Mouse (Mus musculus) embryonic stem cell, embryonic (primary cell): ENCODE results near the gene Srpx.

Source experiments
- CTCF ChIA-PET, 4 experiments: fragments of 300-600 bp in 2 of 4; fragments of 350-600 bp in 2 of 4; sonication (Branson Sonifier 250); formaldehyde crosslinking; loops; one replicate each; lab custom pipeline; 2022; ENCODE audit warnings: inconsistent platforms in 2 of 4; lab: Charles Lee
- POLR2A ChIA-PET, 4 experiments: fragments of 300-600 bp in 2 of 4; fragments of 350-600 bp in 2 of 4; sonication (Branson Sonifier 250); formaldehyde crosslinking; loops; one replicate each; lab custom pipeline; 2022; ENCODE audit warnings: antibody characterized with exemption in 4 of 4, inconsistent platforms in 1 of 4; lab: Charles Lee

Gene Srpx

DNA sequence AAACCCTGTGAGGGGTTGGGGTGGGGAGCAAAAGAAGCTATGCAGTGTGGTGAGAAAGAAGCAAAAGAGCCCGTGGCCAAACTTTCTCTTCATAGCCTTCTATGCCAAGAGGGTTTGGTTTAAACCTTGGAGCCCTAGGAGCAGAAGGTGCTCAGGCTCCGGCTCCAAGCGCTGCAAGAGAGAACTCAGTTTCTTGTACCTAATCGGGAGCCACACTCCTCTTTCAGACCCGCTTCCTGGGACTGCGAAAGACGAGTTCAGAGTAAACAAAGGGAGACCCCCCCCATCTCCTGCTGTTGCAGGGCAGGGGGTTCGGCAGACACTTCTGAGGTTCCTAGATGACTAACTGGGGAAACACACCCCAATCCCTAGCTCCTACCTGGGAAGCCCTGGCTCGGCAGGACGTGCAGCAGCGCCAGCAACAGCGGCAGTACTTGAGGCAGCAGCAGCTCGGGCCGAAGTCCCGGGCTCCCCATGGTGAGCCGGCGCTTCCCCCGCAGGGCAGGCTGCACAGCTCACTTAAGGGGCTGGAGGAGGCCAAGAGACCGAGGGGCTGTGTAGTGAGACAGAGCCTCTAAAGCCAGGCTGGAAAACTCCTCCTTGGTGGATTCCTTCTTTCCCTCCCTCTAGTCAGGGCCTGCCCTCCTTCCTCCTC lies at the start of gene Srpx:
Gene Srpx (minus strand): TSS at position 645 of the 655 bp plus-strand sequence.
- POLR2A ChIA-PET = interaction anchor here in 1 of 4 experiments (0.7 kb wide), 1 partner anchor 8 kb away, joined by 3 read pairs; no protein-coding TSS in a partner anchor
- CTCF ChIA-PET = no interaction called here

DNA sequence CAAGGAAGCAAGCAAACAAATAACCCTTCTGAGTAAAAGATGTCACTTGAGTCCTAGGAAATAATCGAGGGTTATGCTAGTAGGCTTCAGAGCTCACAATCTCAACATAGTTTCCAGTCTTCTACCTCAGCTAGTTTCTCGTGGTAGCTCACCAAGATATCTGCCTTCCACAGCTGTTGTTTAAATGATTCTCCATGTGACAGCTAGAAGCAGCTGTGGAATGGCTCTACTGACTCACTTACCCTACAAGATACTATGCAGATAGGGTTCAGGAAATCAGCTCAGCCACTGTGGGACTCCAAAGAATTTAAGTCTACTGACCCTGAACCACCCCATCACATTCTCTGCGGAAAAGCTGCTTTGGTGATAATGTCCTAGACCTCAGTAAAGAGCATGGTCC lies 34.9 kb upstream of the Srpx start:
- CTCF ChIA-PET = no interaction called here
- POLR2A ChIA-PET = no interaction called here

DNA sequence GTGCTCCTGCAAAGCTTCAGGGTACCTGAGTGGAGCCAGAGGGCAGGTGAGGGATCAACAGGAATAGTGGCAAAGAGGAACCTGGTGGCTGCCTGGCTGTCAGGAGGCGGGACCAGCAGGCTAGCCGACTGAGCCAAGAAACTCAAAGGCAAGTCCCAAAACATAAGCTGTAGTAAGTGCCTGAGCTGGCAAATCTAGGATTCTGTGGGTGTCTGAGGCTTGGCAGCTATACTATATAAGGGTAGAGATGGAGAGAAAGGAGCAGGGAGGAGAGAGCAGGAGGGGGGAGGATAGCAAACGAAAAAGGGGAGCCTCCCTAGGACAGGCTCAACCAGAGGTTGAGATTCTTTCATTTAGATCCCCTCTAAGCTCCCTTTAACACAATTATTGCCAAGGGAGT lies 1.7 kb downstream of the Srpx start:
- ChIA-PET POLR2A (no interaction called here), CTCF (no interaction called here)

DNA sequence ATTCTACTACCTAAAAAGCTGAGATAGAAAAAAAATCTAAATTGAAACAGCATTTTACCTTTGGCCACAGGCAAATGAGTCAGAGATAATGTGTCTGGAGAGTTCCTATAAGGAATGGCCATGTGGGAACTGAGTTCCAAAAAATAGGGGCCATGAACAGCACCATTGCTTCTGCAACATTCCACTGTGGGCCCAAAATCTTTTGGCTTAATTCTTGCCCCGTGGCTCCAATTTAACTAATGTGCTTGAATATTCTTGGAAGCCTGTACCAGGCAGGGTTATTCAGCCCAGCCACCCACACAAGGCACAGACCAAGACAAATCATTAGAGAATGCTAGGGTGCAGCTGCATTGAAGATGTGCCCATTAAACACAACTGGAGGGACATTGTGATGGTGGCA lies 6.8 kb downstream of the Srpx start:
- ChIA-PET CTCF (no interaction called here), POLR2A (no interaction called here)

DNA sequence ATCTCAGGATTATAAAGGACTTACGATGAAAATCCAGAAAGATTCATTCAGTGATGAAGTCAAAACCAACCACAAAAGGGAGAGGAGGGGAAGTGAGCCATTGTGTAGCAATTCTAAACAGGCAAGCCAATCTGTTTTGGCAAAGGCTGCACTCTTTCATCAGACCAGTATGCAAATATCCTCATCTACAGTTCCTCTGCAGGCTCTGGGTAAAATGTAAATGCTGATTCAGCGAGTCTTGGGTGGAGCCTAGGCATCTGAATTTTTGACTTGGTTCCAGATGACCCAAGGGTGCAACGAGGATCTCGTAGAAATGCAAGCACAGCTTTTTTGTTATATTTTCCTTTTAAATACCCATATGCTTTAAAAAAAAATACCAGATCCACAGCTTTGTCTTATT lies 9.0 kb downstream of the Srpx start:
- CTCF ChIA-PET = no interaction called here
- POLR2A ChIA-PET = no interaction called here

DNA sequence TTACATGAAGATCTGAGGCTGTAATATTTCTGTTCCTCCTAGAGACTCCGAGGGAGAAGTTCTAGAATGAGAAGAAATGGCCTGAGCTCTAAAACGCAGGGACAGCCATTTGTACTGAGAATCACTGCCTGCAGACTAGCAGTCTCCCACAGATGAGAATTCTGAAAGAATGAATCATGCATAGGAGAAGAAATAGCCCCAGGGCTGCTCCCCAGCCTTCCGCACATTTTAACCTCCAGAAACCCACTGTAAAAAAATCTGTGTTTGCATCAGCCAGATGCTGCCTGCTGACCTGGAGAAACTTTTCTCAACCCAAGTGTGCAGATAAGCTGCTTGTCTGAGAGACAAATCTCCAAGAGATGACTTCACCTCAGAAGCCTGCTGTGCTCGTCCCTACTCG lies 12.0 kb downstream of the Srpx start:
- POLR2A ChIA-PET = no interaction called here
- CTCF ChIA-PET = no interaction called here

DNA sequence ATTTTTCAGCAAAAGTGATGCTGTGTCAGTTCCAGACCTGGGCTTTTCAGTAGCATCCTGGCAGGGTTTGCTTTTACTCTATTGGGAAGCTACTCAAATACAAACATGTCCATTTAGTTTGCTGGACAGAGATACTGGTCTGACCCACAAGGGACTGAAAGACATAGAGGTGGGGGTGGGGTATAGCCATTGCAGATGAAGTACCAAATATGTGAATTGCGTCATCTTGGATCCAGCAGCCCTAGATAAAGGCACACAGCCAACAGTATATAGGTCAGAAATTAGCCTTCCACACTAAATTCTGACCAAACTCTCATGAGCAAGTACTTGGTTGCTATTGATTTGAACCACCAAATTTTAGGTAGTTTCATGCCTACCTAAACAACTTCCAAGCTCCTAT lies 14.8 kb downstream of the Srpx start:
- ChIA-PET POLR2A (no interaction called here), CTCF (no interaction called here)

DNA sequence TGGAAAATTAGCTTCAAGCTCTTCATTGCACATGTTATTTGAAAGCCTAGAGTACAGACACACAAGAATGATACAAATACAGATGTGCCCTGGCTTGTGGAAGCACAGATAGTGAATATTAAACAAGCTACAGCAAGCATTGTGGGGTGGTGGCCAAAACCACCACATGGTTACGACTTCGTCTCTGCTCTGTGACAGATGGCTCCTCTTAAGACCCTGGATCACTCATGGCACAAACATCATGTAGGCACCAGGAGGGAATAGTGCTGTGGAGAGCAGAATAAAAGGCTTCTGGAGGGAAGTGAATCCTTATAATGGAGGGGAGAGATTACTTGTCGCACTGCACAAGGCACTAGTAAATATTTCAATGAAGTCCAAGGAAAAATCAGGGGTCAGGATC lies 21.7 kb downstream of the Srpx start:
- ChIA-PET POLR2A (no interaction called here), CTCF (no interaction called here)

DNA sequence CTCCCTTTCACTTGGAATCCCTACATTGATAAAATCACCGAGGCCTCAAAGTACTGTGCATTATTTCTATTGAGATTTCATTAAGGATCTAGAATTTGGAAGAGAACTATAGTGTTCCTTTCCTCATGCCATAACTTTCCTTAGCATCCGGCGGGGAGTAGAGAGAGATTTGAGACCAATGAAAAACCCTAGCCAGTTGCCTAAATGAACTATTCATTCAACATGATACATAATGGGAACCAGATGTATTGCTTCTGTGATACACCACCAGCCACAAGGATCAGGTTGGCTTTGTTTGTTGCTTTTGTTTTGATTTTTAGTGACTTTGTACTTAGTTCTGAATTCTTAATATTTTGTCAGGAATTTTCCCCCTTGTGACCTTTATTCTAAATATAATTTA lies 37.1 kb downstream of the Srpx start:
- POLR2A ChIA-PET = no interaction called here

DNA sequence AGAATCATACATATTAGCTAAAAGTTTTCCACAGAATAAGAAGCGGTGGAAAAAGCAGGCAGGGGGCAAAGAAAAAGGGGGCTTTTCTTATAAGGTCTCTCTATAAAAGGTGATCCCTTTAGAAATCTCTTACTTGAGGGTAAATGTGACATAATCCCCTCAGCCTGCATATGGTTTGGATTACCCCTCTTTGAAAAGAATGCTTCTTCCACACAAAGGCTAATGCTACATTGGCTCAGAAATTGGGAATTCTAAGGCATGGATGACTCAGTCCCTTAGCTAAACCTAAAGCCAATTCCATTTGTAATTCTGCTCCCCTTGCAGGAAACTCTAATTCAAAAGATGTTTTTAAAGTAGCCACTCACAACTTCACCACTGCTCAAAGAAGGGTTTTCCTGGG lies 37.5 kb downstream of the Srpx start:
- POLR2A ChIA-PET = no interaction called here
- CTCF ChIA-PET = no interaction called here

More for the DNA sequence above, 37.1 kb downstream of the Srpx start:
- CTCF ChIA-PET = no interaction called here

DNA sequence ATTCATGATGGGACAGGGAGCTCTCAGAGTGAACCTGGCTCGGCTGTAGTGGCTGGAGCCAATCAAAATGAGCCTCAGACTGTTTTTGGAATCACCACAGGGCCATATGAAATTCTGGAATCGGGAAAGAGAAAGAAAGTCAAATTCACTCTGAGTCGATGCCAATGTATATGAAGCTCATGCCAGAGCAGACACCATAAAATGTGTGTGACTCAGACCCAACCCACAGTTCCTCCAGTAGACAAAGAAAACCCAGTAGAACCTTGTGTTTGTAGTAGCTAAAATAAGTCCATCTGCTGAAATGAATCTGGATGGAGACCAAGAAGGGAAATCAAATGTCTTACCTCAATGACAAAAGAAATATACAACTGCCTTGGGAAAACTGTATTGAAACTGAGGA lies 43.5 kb downstream of the Srpx start:
- CTCF ChIA-PET = no interaction called here
- POLR2A ChIA-PET = no interaction called here

DNA sequence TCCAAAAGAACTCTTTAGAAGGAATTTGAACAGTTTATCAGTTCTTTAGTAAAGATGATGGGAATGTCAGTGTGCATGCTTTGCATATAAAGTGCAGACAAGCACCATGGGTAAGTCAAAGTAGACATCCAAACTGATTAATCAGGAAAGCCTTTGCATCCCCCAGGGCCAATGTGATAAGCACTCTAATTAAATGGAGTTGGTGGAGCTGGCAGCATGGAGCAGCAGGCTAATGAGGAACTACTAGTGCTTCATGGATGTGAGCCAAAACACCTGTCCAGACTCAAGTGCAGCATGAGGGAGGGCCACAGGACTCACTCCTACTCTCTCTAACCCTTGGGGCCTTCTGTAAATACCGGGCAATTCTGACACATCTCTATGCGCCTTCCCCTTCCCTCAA lies 46.0 kb downstream of the Srpx start:
- ChIA-PET POLR2A (no interaction called here), CTCF (no interaction called here)

DNA sequence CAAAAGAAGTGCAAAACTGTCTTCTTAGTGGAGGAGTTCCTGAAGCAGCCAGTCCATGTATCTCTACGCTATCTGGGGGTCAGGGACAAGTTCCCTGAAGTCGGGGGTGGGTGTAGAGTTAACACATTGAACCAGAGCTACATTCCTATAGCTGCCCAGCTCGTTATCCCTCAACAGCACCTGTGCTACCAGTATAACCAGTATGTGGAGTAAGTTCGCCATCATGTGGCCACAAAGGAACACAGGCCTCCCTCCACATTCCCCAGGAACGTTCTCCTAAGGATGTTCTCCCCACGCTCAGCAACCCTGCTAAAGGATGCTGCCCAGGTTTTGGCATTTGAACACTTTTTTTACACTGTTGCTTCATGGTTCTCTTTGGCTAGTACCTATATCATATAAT lies 46.8 kb downstream of the Srpx start:
- POLR2A ChIA-PET = no interaction called here
- CTCF ChIA-PET = interaction anchor here in 1 of 4 experiments (0.8 to 0.9 kb wide), 2 partner anchors 490 to 1123 kb away, joined by 3 read pairs; no protein-coding TSS in a partner anchor

DNA sequence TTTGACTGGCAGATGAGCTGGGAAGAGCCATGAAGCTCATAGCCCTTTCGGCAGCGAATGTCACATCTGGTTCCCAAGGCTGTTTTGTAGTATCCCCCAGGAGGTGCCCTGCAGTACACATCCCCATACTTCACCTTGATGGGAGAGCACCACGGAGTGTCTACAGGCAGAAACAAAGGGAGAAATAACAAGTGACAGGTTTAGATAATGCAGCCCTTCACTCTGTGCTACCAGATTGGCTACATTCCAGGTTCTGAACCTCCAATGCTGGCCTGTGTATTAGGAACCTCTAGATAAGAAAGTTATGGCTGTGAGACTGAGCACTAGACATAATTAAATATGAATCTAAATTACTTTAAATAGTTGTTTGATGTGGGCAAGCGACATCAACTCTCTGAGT lies 48.1 kb downstream of the Srpx start:
- CTCF ChIA-PET = no interaction called here
- POLR2A ChIA-PET = no interaction called here

DNA sequence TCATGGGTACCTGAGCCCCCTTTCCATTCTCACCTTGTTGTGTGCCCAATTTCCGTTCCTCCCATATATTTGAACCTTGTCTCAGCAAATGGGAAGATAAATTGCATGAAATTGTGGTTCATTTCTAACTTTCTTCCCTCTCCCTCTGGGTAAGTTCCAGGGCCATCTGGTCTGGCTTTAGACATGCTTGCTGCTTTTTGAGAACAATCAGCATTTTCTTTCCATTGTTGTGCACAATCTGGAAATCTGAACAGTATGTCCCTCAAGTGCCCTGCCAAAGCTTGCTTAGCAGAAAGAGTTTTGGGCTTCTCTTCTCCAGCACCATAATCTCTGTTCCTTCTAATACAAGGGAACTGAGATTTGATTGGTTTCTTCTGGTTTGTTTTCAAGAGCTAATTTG lies 53.7 kb downstream of the Srpx start:
- POLR2A ChIA-PET = interaction anchor here in 1 of 4 experiments (0.5 kb wide), 1 partner anchor 1076 kb away, joined by 3 read pairs; no protein-coding TSS in a partner anchor
- CTCF ChIA-PET = no interaction called here

DNA sequence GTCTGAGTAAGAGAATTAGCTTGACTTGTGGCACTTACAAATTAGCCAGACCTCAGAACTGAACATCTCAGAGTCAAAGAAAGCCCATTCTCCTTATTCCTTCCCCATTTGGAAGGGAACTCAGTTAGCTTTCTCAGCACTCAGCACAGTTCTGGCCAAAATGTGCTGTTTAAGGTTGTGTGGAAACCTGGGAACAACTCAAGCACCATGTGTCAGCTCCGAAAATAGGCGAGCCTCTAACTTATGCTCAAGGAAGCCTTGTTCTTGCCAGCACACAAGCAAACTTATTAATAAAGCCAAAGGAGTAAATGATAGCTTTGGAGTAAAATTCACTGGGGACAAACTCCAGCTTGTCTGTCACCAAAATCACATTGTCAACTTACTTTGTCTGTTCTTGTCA lies 54.1 kb downstream of the Srpx start:
- CTCF ChIA-PET = no interaction called here
- POLR2A ChIA-PET = interaction anchor here in 1 of 4 experiments (0.5 kb wide), 1 partner anchor 1076 kb away, joined by 3 read pairs; no protein-coding TSS in a partner anchor

DNA sequence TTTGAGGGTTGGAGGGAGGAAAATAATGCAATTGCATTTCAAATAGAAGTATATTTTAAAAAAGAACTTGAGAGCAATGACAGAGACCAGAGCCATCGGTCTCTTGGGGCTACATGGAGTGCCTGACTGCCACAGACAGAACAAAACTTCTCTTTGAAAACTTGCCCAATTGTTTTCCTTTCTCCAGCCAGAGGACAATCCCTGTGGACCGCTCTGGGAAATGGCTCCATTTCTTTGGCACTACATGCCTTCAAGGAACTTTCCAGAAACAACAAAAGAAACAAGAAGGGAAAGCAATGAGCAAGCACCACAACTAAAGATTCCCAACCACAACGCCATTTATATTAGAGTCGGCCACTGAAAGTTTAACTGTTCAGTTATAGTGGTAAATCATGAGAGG lies 55.3 kb downstream of the Srpx start:
- ChIA-PET CTCF (no interaction called here), POLR2A (no interaction called here)

DNA sequence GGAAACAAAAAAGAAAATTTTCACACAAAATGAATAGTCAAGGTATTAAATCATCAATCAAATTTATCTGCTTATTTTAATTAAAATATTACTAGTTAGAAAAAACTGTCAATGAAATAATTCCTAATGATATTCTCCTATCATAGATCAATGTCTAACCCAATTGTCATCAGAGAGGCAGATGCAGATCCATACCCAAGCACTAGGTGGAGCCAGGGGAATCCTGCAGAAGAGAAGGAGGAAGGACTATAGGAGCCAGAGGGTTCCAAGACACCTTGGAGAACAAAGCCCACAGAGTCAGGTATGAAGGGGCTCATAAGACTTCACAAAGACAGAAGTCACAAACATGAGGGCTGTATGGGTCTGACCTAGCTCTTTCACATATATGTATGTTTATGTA lies 82.8 kb downstream of the Srpx start:
- ChIA-PET CTCF (no interaction called here), POLR2A (no interaction called here)

DNA sequence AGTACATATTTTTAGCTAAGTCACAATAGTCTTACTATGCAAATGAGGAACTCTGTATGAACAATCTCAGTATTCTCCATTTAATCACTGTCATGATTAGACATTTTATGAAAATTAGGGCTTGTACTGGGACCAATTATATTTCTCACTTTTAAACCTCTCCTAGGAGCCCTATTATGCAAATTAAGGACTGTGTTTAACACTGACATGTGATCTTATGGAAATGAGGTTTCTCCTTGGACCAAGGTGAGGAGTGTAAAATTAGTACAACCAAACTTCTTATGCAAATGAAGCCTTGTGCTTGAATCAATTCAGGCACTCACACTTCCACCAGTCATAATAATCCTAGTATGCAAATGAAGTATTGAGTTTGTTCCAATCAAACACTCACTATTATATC lies 107.3 kb downstream of the Srpx start:
- ChIA-PET CTCF (no interaction called here), POLR2A (no interaction called here)

DNA sequence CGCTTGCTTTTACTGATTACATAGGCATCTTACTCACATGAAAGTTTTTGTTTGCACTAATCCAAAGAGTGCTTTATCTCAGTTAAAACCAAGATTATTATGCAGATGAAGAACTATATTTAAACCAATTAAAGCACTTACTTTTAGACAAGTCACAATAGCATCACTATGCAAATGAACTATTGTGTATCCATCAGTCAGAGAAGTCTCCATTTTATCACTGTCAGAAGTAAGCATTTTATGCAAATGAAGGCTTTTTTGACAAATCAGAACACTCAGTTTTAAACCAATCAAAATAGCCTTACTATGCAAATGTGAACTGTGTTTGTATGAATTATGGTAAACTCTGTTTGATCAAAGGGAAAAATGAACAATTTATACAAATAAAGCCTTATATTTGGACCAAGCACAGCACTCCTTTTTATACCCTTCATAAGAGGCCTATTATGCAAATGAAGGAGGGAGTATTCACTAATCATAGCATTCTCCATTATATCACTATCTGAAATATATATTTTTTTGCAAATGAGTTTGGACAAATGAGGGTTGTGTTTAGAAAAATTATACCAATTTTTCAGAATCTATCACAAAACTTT lies 109.7 kb downstream of the Srpx start:
- POLR2A ChIA-PET = no interaction called here
- CTCF ChIA-PET = no interaction called here

DNA sequence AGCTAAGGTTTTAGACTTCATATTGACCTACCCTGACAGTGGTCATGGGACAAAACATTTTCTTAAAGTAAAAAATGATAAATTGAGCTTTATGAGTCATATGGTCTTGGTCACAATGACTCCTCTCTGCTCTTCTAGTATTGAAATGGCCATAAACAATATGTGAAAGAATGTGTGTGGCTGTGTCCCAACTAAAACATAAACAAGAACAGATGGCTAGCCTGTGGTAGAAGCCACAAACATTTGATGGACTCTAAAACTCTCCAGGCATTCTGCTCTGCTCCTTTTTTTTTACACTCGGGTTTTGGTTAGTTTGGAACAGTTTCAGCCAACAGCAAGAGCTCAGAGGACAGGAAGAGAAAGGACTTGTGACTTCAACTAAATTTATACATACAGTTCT lies 111.6 kb downstream of the Srpx start:
- CTCF ChIA-PET = no interaction called here

More for the DNA sequence above, 111.6 kb downstream of the Srpx start:
- POLR2A ChIA-PET = no interaction called here
